Mouse (Mus musculus): ENCODE data around the gene Ptpn3.
"Not testable (repeated sequence)": the region's sequence is repeated elsewhere in the genome, so short reads cannot be mapped to it uniquely, and the experiment has no call there.

Ptpn3 gene

DNA sequence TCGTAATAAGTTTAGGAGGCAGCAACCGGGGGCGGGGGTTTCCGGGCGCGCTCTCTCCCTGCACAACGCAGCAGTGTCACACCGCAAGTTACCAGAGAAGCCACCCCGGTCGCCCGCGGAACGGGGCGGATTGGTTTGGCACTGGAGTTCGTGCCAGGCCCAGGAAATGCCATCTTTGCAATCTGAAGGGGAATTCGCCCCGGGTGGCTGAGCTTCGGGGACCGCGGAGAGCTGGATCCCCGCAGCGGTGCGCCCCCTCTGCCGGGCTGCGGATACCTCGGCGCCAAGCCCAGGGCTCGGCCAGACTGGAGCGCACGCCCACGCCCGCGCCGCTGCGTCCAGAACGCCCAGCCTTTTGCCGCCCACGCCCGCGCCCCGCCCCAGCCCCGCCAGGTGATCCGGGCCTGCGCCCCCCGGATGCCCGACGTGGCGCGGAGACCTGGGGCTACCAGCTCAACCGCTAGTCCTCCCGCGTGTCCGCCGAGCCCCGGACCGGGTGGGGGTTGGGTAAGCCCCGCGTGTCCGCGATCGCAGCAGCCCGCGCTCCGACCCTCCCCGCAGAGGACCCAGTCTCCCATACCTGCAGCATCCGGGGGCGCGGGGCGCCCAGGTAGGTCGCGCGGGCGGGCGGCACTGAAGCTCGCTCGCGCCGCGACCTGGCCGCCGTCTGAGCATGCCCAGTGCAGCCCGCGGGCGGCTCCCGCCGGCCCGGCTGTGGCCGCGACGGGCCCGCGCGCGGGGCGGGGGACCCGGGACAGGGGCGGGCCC lies 1.8 kb downstream of the Ptpn3 start:
- peak; percentile 43 for DNase-seq (ENCODE audit: low spot score in 2 of 2)

GRCm38 (mm10) chr4:57299308-57299700 lies 2.3 kb downstream of the Ptpn3 start:
- no peak for DNase-seq (ENCODE audit: low spot score in 2 of 2)

GRCm38 (mm10) chr4:57298181-57298580 lies 3.5 kb downstream of the Ptpn3 start:
- no peak for DNase-seq (ENCODE audit: low spot score in 2 of 2)

DNA sequence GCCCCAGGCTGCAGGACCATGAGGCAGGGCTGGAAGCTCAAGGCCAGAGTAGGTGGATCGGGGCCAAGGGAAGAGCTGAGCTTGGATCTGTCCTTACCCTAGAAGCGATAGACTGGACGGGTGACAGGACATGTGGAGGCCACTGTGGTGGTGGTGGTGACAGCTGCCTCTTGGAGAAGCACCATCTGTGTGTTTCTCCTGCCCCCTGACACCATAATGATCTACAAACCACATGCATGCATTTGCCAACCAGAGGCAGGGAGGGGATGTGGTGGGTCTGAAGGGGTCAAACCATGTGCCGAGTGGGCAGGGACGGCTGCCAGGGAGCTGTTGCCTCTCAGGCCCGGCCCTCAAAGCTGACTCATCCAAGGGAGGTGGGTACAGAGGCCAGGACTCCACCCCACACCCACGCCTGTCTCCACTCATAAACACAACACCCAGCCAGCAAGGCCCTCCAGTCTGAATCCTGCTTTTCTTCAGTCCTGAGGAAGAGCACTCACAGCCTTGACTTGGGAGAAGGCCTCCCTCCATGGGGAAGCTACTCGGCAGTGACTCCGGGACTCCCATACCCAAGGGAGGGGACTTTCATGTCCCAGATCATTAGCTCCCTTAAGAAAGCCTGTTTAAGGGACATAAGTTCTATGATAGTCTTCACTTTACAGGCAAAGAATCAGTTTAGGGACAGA lies 6.5 kb downstream of the Ptpn3 start:
- no peak for DNase-seq (ENCODE audit: low spot score in 2 of 2)

DNA sequence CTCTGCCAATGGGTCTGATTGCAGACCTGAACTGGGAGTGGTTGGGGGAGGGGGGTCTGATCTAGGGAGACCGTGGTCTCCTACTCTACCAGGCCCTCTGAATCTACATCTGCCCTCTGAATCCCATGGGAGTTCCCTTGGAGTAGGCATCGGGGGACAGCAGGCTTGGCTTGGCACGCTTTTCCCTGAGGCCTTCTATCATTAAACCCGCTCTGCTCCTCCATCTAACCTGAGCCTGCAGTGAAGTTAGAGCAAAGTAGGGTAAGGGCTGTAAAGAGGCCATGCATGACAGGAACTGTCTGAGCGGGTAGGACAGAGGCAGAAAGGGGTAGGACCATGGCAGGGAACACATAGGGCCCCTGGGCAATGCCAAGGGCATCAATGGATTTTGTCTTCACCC lies 9.0 kb downstream of the Ptpn3 start:
- DNase-seq (ENCODE audit: low spot score in 2 of 2) = no peak

- no peak for DNase-seq (ENCODE audit: low spot score in 2 of 2)
These were observed 11.6 kb downstream of the Ptpn3 start for GRCm38 (mm10) chr4:57290049-57290448.

DNA sequence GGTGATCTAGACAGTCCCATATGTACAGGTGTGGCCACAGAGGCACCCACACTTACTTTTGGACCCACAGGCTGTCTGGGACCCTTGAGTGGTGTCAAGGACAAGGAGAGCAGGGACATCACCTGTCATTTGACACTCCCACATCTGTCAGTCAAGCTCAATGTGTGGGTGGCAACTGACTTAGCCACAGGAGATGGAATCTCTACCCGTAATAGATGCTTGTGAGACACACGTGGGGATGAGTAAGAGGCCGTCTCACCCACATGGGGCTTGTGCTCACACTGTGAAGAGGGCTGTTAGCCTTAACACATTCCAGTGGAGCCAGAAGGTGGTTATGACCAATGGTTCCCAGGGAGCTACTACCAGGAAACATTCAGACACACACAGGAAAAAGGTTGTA lies 13.8 kb downstream of the Ptpn3 start:
- no peak for DNase-seq (ENCODE audit: low spot score in 2 of 2)

DNA sequence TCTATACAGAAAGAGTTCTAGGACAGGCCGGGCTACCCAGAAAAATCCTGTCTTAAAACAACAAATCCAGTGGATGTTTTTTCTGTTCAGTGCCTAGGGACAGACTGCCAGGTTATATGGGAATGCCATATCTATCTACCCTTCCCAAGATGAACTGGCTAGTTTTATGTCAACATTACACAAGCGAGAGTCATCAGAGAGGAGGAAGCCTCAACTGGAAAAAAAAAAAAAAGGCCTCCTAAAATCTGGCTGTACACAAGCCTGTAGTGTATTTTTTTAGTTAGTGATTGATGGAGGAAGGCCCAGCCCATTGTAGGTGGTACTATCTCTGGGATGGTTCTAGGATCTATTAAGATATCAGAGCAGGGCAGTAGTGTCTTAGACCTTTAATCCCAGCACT lies 16.4 kb downstream of the Ptpn3 start:
- DNase-seq (ENCODE audit: low spot score in 2 of 2) = no peak

GRCm38 (mm10) chr4:57283189-57283588 lies 18.4 kb downstream of the Ptpn3 start:
- no peak for DNase-seq (ENCODE audit: low spot score in 2 of 2)

DNA sequence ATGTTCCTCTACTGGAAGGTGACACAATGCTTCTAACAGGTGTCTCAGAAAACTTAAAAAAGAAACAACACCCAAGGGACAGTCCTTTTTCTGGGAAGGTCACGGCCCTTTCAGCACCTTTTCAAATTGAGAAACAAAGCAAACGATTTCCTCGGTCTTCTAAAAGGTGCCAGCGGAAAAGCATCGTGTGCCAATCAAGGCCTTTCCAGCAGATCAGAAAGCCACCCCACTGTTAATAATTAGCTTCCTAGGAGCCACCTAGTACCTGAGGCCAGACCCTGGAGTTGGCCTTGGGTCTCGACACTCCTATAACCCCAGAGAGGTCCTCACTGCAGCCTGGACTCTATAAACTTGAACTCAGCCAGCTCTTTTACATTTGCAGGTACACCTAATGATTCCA lies 19.0 kb downstream of the Ptpn3 start:
- no peak for DNase-seq (ENCODE audit: low spot score in 2 of 2)

GRCm38 (mm10) chr4:57282179-57282578 lies 19.5 kb downstream of the Ptpn3 start:
- no peak for DNase-seq (ENCODE audit: low spot score in 2 of 2)

- DNase-seq (ENCODE audit: low spot score in 2 of 2) = no peak
These were observed 20.7 kb downstream of the Ptpn3 start for GRCm38 (mm10) chr4:57280888-57281287.

DNA sequence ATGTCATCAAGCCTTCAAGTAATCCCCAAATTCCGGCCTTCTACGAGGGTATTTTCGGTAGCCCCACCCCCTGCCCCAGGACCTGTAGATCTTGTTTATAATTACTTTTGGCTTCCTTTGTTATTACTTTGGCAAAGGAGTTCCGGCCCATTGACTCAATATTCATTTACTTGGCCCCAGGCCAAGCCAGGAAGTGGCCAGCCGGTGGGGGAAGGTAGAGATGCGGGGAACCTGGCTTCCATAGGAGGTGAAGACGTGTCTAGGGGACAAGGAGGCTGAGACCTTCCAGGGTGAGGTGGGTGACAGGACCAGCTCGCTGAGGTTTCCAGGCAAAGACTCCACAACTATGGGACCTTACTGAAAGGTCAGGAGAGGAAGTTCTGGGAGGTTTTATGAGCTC lies 22.4 kb downstream of the Ptpn3 start:
- DNase-seq (ENCODE audit: low spot score in 2 of 2) = no peak

DNA sequence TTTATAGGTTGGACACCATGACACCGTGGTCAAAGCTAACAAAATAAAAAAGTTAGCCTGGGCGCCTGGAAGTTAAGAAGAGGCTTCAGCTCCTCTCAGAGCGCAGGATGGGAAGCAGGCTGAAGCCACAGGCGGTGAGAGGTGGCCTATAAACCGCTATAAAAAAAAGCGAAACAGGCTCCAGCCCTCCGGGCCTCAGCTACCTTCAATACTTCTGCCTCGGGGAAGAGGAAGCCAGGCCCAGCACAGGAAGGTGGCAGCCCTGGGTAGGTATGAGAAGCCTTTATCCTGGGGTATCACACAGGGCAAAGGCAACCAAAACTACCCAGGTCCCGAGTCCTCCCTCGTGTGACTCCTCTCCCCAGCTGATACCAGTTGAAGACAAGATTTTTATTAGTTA lies 22.8 kb downstream of the Ptpn3 start:
- no peak for DNase-seq (ENCODE audit: low spot score in 2 of 2)

DNA sequence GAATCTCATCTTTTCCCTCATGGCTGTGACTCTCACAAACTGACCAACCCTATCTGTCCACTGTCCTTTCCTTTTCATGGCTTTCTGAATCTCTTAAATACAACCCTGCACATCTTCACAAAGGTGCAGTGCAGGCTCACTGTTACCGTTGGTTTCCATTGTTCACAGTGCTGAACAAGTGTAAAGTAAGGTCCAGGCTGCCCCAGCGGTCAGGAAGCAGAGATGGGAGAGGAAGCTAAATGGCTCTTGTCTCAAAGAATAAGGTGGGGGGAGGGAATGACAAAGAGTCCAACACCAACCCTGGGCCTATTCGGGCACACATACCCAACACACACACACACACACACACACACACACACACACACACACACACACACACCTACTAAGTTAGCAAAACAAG lies 24.0 kb downstream of the Ptpn3 start:
- no peak for DNase-seq (ENCODE audit: low spot score in 2 of 2)

DNA sequence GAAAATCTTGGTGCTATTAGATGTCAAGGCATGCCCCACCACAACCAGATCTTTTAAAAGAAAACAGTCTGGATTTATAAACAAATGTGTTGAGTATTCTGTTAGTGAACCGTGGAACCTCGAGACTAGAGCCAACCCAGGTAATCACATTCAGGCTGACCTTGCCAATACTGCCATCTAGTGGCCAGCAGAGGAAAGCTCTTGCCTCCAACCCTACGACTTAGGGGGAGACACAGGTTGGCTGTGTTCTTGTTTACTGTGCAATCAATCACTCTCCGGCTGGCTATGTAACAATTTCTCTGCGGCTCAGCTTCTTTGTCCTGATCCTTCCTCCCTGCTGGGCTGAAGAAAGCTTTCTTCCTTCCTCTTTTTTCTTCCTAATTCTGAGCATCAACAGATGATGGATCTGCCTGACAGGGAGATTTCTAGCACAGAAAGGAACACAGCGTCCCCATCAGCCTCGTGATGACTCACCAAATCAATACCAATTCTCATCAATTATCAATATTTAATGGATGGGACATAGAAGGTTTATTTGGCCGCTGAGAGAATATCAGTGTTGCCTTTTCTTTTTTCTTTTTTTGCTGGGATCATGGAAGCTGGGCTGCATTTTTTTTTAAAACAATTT lies 26.4 kb downstream of the Ptpn3 start:
- DNase-seq (ENCODE audit: low spot score in 2 of 2) = no peak

DNA sequence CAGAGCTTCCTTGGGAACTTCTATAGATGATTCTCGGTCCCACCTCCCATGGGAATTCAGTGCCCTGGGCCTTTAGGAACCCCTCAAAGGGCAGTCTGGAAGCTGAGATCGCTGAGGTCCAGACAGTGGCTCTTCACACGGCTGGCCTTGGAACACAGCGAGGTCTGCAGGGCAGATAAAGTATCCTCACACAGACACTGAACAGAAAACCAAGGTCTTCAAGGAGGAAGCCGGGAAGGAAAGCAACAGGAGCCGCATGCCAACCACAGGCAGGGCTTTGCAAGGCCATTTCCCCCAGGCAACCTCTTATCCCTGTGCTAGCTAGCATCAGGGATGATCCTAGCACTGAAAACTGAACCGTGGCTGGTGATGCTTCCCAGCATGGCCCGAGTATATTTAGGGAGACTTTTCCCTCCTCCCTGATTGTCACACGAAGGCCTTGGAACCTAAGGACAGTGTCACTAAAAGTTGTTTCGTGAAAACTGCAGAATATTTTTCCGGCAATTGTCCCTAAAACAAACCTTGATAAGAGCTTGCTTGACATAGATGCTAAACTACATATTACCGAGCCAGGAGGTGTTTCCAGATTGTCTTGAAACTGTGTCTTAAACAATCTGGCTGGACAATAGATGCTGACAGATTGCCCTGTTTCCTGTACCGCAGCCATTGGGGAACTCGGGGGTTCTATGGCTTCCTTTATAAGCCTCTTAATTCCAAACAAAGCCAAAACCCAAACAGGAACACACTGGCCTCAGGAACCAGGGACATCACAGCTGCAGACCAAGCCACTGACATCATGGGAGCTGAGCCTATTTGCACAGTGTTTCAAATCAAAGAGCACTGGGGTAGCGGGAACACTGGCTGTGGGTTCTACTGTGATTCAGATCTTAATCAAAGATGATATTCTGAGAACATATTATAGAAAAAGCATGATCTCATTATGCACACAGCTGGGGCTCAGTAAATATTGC lies 27.8 kb downstream of the Ptpn3 start:
- no peak for DNase-seq (ENCODE audit: low spot score in 2 of 2)

- DNase-seq (ENCODE audit: low spot score in 2 of 2) = no peak
These were observed 30.6 kb downstream of the Ptpn3 start for GRCm38 (mm10) chr4:57270991-57271390.

- not testable (repeated sequence) for DNase-seq (ENCODE audit: low spot score in 2 of 2)
These were observed 31.1 kb downstream of the Ptpn3 start for GRCm38 (mm10) chr4:57270489-57270888.

- no peak for DNase-seq (ENCODE audit: low spot score in 2 of 2)
These were observed 32.3 kb downstream of the Ptpn3 start for GRCm38 (mm10) chr4:57269344-57269743.

DNA sequence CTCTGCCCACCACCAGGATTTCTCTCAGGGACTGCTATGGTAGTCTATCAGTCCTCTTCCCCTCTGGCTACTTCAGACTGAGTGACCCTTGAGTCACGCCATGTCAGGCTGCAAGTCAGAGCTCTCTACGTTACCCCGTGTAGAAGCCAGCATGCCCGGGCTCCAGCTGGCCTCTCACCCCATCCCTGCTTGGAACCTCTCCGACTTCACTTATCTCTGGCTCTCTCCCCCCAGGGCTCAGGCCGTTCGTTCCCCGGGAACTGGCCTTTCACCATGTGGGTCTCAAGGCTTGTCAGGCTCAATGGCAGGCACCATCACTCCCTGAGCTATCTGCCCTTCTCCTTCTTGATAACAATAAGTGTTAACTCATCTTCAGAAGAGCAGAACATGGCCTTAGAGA lies 33.3 kb downstream of the Ptpn3 start:
- DNase-seq (ENCODE audit: low spot score in 2 of 2) = no peak

GRCm38 (mm10) chr4:57266389-57266788 lies 35.2 kb downstream of the Ptpn3 start:
- no peak for DNase-seq (ENCODE audit: low spot score in 2 of 2)

All from right cerebral cortex, postnatal 36 days (tissue).